Mouse (Mus musculus) embryonic facial prominence, embryonic 14.5 days (tissue): Measurements from ENCODE around the gene Crygn. TPM values are rescaled to one million over a fixed set of nuclear protein-coding genes. Genes with fewer than 3 reads are reported as not detected.
A peak's percentile ranks its signal among the peaks of the same experiment; 100 is the strongest.

Source experiments
- ATAC-seq: fragments of 200-750 bp; cut with Nextera tagmentation; 2 replicates; pipeline ENCODE4 v1.8.0; 2017; ENCODE audit warnings: low read depth, moderate number of reproducible peaks, moderate TSS enrichment
- DNase-seq: peaks from one replicate; pipeline ENCODE4 v3.0.0-alpha.2; 2015; ENCODE audit warnings: low spot score
- H3K27ac ChIP-seq: fragments of 300-500 bp; sonication (generic); replicated peaks from 2 replicates; pipeline ENCODE4 v1.5.1; 2014; ENCODE audit warnings: low read depth, mild to moderate bottlenecking, low read length, moderate library complexity
- H3K27me3 ChIP-seq: fragments of 300-500 bp; sonication (generic); replicated peaks from 2 replicates; pipeline ENCODE4 v1.6.1; 2014; ENCODE audit warnings: low read length; ENCODE audit not compliant: control insufficient read depth, insufficient read depth
- H3K36me3 ChIP-seq: fragments of 300-500 bp; sonication (generic); 2 replicates; pipeline ENCODE4 v1.6.1; 2014; ENCODE audit warnings: low read length, mixed read lengths; ENCODE audit not compliant: control insufficient read depth, insufficient read depth
- H3K4me1 ChIP-seq: fragments of 300-500 bp; sonication (generic); 2 replicates; pipeline ENCODE4 v1.6.1; 2014; ENCODE audit warnings: antibody characterized with exemption, low read length; ENCODE audit not compliant: control insufficient read depth, insufficient read depth
- H3K4me2 ChIP-seq: fragments of 300-500 bp; sonication (generic); 2 replicates; pipeline ENCODE4 v1.6.1; 2014; ENCODE audit warnings: low read depth, mild to moderate bottlenecking, low read length, moderate library complexity, mixed read lengths
- H3K4me3 ChIP-seq: fragments of 300-500 bp; sonication (generic); 2 replicates; pipeline ENCODE4 v1.5.1; 2014; ENCODE audit warnings: low read depth, mild to moderate bottlenecking, low read length
- H3K9ac ChIP-seq: fragments of 300-500 bp; sonication (generic); 2 replicates; pipeline ENCODE4 v1.6.1; 2014; ENCODE audit warnings: low read depth, mild to moderate bottlenecking, low read length, moderate library complexity, mixed read lengths
- H3K9me3 ChIP-seq: fragments of 300-500 bp; sonication (generic); 2 replicates; pipeline ENCODE4 v1.6.1; 2016; ENCODE audit warnings: low read length; ENCODE audit not compliant: control insufficient read depth
- WGBS: fragments of 180-500 bp; shearing (Covaris S2); extraction: QIAGEN DNeasy Blood & Tissue Kit; methylation state at CpG from one replicate; pipeline ENCODE4 v1.1.7; 2014; 5-methylcytosine and 5-hydroxymethylcytosine counted together
- polyA plus RNA-seq: library from polyadenylated mRNA; unstranded; fragments of >200 nt; fragmentation: Nextera tagmentation; extraction: Ambion mirVana; gene quantifications from 2 replicates; pipeline ENCODE4 v1.2.1, GENCODE M21; 2014

Gene Crygn
- polyA plus RNA-seq = 4.1 TPM in 1 of 2 replicates, not detected in the other

DNA sequence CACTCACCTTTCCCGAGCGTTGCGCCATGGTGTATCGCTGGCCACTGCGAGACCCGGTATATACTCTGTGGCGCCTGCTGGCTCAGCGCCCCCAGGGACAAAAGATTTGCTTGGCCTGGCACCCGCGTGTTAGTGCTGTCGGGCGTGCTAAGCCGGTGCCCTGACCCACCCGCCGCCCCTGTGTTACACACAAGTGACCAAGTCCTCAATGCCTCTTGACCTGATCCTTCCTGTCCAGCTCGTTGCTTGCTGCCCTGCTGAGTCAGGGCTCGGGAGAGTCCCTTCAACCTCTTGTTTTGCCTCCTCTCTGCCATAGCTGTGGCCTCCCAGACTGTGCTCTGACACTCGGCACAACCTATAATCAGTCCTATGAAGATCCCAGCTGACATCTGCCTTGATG is at the start of gene Crygn:
Crygn (minus strand) TSS at position 193 of the 400 bp plus-strand sequence.
- no peak within 1 kb of the TSS for H3K4me3 ChIP-seq
- WGBS = 28% methylated on average over 18 of the region's 18 CpGs
- H3K4me2 ChIP-seq = no peak within 1 kb of the TSS
- no peaks in the 10 kb centered on the region; the same call in 1 of the 2 replicates for H3K27me3 ChIP-seq
- no peak within 1 kb of the TSS for H3K9ac ChIP-seq
- peaks cover 5% of the 10 kb centered on the region; the same call in 1 of the 2 replicates for H3K4me1 ChIP-seq
- no peaks in the 10 kb centered on the region for H3K9me3 ChIP-seq
- no peak for ATAC-seq
- H3K27ac ChIP-seq = no peak within 1 kb of the TSS
- H3K36me3 ChIP-seq = no peaks in the 10 kb centered on the region
- no peak for DNase-seq

DNA sequence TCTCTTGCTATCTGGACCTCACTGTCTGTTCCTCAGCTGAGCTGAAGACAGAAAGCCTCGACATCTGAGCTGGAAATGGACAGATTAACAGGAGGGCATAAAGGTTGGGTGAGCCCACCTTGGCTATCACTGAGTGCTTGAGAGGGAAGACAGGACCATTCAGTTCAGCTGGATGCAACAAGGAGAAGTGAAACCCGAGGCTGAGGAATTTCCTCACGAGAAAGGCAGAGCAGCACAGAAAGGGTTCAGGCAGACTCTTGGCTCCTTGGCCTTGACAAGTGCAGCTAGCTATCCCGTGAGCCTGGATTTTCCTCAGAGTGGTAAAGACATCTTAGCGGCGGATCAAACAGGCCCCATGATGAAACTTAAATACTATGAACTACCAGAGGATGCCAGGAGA is 47.4 kb upstream of the Crygn start:
- H3K4me1 ChIP-seq = no peaks in the 10 kb centered on the region
- no peak overlapping the region for H3K4me3 ChIP-seq
- H3K9ac ChIP-seq = no peak overlapping the region
- no peak; the same call in 1 of the 2 replicates for ATAC-seq
- DNase-seq = no peak
- H3K27ac ChIP-seq = no peak overlapping the region
- no peaks in the 10 kb centered on the region for H3K27me3 ChIP-seq
- no peak overlapping the region for H3K4me2 ChIP-seq
- 70% methylated on average over 6 of the region's 6 CpGs for WGBS
- peaks cover 79% of the 10 kb centered on the region for H3K36me3 ChIP-seq
- H3K9me3 ChIP-seq = no peaks in the 10 kb centered on the region

DNA sequence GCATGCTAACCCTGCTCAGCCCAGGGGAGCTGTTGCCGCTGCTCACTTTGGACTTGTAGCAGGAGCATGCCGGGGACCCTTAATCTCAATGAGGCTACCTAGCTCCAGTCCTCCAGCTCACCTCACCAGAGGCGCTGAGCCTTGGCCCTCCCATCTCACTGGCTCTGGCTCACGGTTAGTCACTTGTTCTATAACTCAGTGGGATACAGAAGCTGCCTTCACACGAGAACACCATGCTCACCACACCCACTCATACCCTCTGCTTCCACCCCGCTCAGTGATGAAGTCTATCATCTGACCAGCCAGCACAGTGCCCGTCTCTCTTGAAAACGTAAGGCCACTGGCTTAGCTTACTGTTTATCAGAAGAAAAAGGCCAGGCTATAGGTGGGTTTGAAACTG is 46.9 kb upstream of the Crygn start:
- WGBS = 89% methylated on average over 8 of the region's 8 CpGs
- H3K4me1 ChIP-seq = no peaks in the 10 kb centered on the region
- no peak for DNase-seq
- H3K9ac ChIP-seq = no peak overlapping the region
- H3K4me2 ChIP-seq = no peak overlapping the region
- no peaks in the 10 kb centered on the region for H3K9me3 ChIP-seq
- H3K27me3 ChIP-seq = no peaks in the 10 kb centered on the region
- H3K36me3 ChIP-seq = peaks cover 79% of the 10 kb centered on the region
- H3K27ac ChIP-seq = no peak overlapping the region
- no peak overlapping the region for H3K4me3 ChIP-seq
- ATAC-seq = no peak

DNA sequence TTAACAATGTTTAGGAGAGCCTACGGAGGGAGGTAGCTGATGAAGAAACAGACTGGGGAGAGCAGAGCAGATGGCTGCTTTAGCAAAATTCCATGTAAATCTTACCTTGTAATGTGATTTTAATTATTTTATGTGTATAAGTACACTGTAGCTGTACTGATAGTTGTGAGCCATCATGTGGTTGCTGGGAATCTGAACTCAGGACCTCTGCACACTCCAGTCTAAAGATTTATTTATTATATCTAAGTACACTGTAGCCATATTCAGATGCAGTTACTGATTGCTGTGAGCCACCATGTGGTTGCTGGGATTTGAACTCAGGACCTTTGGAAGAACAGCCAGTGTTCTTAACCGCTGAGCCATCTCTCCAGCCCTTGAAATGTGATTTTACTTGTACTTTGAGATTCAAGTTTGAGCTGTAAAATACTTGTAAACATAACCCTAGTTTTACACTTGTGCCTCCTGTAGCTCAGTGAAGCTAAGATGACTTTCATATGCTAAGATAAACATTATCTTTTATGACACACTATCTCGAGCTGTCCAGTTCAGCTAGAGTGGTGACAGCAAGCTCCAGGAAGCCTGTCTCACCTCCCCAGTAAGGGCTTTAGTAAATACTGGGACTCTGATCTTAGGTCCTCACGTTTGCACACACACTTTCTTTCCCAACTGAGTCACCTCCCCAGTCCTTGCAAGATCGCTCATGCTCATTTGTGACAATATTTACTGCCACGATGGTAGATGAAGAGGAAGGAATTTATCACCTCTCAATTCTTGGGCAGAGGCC is 44.2 kb upstream of the Crygn start:
- ATAC-seq = no peak
- Histone ChIP-seq H3K27ac (0 out of 2 replicates have a peak overlapping the region, but pooled peaks have one; percentile 6), H3K36me3 (peaks cover 56% of the 10 kb centered on the region)

DNA sequence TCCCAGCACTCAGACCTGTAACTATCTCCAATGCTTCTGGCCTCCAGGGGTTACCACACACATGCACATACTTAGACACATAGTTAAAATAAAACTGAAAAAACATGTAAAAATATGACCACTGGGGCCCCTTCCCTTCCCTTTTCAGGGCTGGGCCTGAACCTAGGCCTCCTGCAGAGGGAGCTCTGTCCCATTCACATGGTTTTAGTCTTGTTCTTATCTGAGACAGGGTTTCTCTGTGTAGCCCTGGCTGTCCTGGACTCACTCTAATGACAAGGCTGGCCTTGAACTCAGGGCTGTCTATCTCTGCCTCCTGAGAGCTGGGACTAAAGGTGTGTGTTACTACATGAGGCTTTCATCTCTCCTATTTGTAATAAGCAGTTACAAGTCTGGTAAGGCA is 42.6 kb upstream of the Crygn start:
- ATAC-seq = no peak
- Histone ChIP-seq H3K9me3 (no peaks in the 10 kb centered on the region), H3K27ac (no peak overlapping the region), H3K4me3 (no peak overlapping the region), H3K27me3 (no peaks in the 10 kb centered on the region), H3K4me1 (no peaks in the 10 kb centered on the region), H3K4me2 (no peak overlapping the region), H3K36me3 (peaks cover 39% of the 10 kb centered on the region), H3K9ac (no peak overlapping the region)
- no peak for DNase-seq

More for the DNA sequence above, 44.2 kb upstream of the Crygn start:
- no peak for DNase-seq
- Histone ChIP-seq H3K4me3 (no peak overlapping the region), H3K4me2 (no peak overlapping the region), H3K9me3 (no peaks in the 10 kb centered on the region), H3K9ac (no peak overlapping the region), H3K27me3 (no peaks in the 10 kb centered on the region), H3K4me1 (no peaks in the 10 kb centered on the region)
- 68% methylated on average over 6 of the region's 6 CpGs for WGBS

DNA sequence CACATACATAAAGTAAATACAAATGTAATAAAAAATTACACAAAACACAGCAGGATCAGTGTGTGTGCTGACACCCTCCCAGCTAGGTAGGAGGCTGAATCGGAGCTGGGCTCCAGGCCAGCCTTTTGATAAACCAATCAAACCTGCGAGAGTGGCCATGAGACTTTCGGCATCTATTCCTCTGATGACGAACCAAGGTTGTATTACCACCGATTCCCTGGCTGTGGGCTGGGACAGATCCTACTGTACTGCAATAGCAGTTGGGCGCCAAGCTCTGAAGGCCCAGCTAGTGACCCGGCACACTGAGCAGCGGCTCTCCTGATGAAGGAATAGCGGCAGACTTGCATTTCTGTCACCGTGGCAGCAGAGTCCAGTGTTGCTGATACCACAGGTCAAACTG is 40.8 kb upstream of the Crygn start:
- Histone ChIP-seq H3K4me1 (no peaks in the 10 kb centered on the region), H3K4me2 (no peak overlapping the region), H3K27ac (no peak overlapping the region), H3K36me3 (peaks cover 22% of the 10 kb centered on the region), H3K9ac (no peak overlapping the region), H3K9me3 (no peaks in the 10 kb centered on the region), H3K27me3 (no peaks in the 10 kb centered on the region), H3K4me3 (no peak overlapping the region)
- 0 out of 2 replicates have a peak, but pooled peaks have one; percentile 16 for ATAC-seq
- no peak for DNase-seq
- 63% methylated on average over 10 of the region's 10 CpGs for WGBS

DNA sequence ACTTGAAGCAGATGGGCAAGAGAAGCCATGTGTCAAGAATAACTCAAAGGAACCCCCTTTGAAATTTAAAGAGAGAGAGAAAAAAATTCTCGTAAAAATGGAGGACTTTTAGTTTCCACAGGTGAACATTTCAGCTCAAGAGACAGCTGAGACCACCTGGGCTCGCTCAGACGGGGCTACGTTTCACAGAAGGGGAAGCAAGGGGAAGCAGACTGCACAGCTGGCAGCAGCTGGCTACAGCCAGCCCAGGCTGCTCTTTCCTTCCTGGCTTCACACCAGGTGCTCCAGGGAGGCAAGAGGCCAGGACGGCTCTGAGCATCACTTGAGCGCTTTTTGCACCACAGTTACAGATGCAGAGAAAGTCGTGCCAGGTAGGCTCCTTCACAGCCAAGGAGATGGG is 40.0 kb upstream of the Crygn start:
- ATAC-seq (no peak; the same call in 1 of the 2 replicates), DNase-seq (no peak)
- no peak overlapping the region for H3K27ac ChIP-seq
- H3K9me3 ChIP-seq = no peaks in the 10 kb centered on the region
- 44% methylated on average over 7 of the region's 7 CpGs for WGBS
- no peak overlapping the region for H3K4me2 ChIP-seq
- no peaks in the 10 kb centered on the region for H3K4me1 ChIP-seq
- H3K27me3 ChIP-seq = no peaks in the 10 kb centered on the region
- no peak overlapping the region for H3K9ac ChIP-seq
- no peak overlapping the region for H3K4me3 ChIP-seq
- H3K36me3 ChIP-seq = peaks cover 15% of the 10 kb centered on the region

DNA sequence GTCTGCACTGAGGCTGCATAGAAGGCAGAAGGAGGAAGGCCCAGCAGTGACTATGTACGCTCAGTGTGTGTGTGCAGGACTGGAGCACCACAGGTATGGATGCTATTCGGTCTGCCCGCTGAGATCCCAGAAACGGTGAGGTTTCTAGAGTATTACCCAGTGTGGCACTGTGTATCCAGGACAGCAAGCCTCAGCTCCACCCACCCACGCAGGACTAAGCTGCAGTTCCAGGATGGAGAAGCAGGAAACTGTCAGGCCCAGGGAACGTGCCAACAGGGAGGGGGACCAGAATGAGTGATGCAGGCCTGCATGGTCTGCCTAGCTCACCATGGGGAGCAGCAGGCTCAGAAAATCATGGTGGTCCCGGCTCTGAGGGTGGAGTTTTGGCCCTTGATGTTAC is 35.2 kb upstream of the Crygn start:
- Histone ChIP-seq H3K36me3 (no peaks in the 10 kb centered on the region), H3K9me3 (no peaks in the 10 kb centered on the region), H3K4me3 (no peak overlapping the region), H3K4me1 (no peaks in the 10 kb centered on the region), H3K9ac (no peak overlapping the region), H3K27me3 (no peaks in the 10 kb centered on the region), H3K4me2 (no peak overlapping the region), H3K27ac (no peak overlapping the region)
- WGBS = 67% methylated on average over 7 of the region's 7 CpGs
- ATAC-seq (no peak), DNase-seq (no peak)

DNA sequence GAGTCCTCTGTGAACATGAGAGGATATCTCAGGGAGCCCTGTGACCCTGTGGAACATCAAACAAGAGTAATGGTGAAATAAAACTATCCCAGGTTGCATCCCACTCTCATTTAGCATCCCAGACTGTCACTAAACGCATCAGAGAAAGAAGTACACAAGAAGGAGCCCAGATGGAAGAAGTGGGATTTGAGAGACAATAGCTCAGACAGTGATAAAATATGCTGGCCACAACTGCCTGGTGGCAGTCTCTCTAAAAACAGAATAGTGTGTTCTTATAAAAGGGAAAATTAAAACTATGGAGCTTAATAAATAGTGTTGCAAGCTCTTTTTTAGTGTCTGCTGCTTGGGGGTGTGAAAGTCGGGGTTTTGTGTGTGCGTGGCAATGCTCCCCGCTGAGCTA is 25.1 kb upstream of the Crygn start:
- ATAC-seq (no peak), DNase-seq (no peak)
- H3K4me1 ChIP-seq = no peaks in the 10 kb centered on the region
- no peak overlapping the region for H3K4me3 ChIP-seq
- H3K9ac ChIP-seq = no peak overlapping the region
- 0 out of 2 replicates have a peak, but pooled peaks cover 3% of the 10 kb centered on the region for H3K27me3 ChIP-seq
- peaks cover 10% of the 10 kb centered on the region; the same call in 1 of the 2 replicates for H3K9me3 ChIP-seq
- H3K4me2 ChIP-seq = no peak overlapping the region
- H3K36me3 ChIP-seq = no peaks in the 10 kb centered on the region
- 83% methylated on average over 4 of the region's 4 CpGs for WGBS
- no peak overlapping the region for H3K27ac ChIP-seq
